In the genomic region with DNA sequence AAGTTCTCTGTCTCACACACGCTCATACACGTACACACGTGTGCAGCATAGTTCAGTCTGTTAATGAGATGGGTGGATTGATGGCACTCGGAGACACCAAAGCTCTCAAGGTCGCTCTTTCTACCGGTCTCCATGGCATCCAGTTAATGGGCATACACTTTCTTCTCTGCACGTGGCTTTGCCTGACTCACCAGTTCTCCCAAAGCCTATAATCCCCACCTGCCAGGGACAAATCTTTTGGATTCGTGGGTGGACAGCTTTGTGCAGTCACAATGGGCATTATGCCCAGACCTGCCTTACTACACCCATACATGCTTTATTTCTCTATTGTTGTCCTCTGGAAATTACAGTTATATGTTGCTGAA, we compare ENCODE assay signal across 7 mouse cellular contexts. TPM values are rescaled to one million over a fixed set of nuclear protein-coding genes. Genes with fewer than 3 reads are reported as not detected.
DNase-seq lines count a peak whose midpoint lies in the region; ATAC-seq and TF ChIP-seq lines count a peak whose summit lies in the region.

No protein-coding gene starts in this region.

- H3K27me3 ChIP-seq in Patski, result no peaks in the 10 kb centered on the region
- no peaks in the 10 kb centered on the region for H3K27me3 ChIP-seq in embryonic facial prominence, embryonic 12.5 days
- no peaks in the 10 kb centered on the region for H3K27me3 ChIP-seq in intestine, embryonic 16.5 days (replicated peaks; ENCODE audit: control insufficient read depth, insufficient read depth, low read length)
- no peaks in the 10 kb centered on the region for H3K27me3 ChIP-seq in midbrain, embryonic 16.5 days (ENCODE audit: control insufficient read depth, insufficient read depth, low read depth, low read length)

- peak; percentile 17 for ATAC-seq in Patski
- ATAC-seq in embryonic facial prominence, embryonic 12.5 days (ENCODE audit: insufficient number of reproducible peaks, insufficient read depth, low FRiP score, low TSS enrichment), result 0 out of 2 replicates have a peak, but pooled peaks have one; percentile 10
- ATAC-seq in intestine, embryonic 16.5 days, result no peak; the same call in 1 of the 2 replicates
- ATAC-seq in midbrain, embryonic 16.5 days, result peak; percentile 18; the same call in 1 of the 2 replicates

- H3K27ac ChIP-seq in left cerebral cortex, adult 2 months, result peak overlapping the region; percentile 70; the same call in 1 of the 2 replicates
- peak overlapping the region; percentile 36; the same call in 1 of the 2 replicates for H3K27ac ChIP-seq in embryonic facial prominence, embryonic 12.5 days
- H3K27ac ChIP-seq in intestine, embryonic 16.5 days (ENCODE audit: low read length), result peak overlapping the region; percentile 23
- peak overlapping the region; percentile 86 for H3K27ac ChIP-seq in midbrain, embryonic 16.5 days (ENCODE audit: low read length)

- peak overlapping the region; percentile 94 for H3K4me2 ChIP-seq in embryonic facial prominence, embryonic 12.5 days (replicated peaks)
- peak overlapping the region; percentile 97 for H3K4me2 ChIP-seq in intestine, embryonic 16.5 days (ENCODE audit: low read depth, low read length)
- peak overlapping the region; percentile 98 for H3K4me2 ChIP-seq in midbrain, embryonic 16.5 days (ENCODE audit: low read length)

- no peaks in the 10 kb centered on the region for H3K9me3 ChIP-seq in embryonic facial prominence, embryonic 12.5 days
- H3K9me3 ChIP-seq in intestine, embryonic 16.5 days (ENCODE audit: control insufficient read depth, low read length), result no peaks in the 10 kb centered on the region
- no peaks in the 10 kb centered on the region for H3K9me3 ChIP-seq in midbrain, embryonic 16.5 days (replicated peaks; ENCODE audit: control insufficient read depth, low read length, poor library complexity, severe bottlenecking)

- WGBS in embryonic facial prominence, embryonic 12.5 days, result 17% methylated on average over 8 of the region's 8 CpGs
- WGBS in intestine, embryonic 16.5 days, result 5% methylated on average over 8 of the region's 8 CpGs
- WGBS in midbrain, embryonic 16.5 days, result 5% methylated on average over 8 of the region's 8 CpGs

- intact Hi-C loops in left cerebral cortex, adult 2 months (cut with DNase I), result no loop called here
- intact Hi-C loops in left cerebral cortex, postnatal 10 days (cut with DNase I), result no loop called here

- DNase-seq in left cerebral cortex, adult 2 months (ENCODE audit: extremely low spot score in 1 of 2, low spot score in 2 of 2), result no peak
- DNase-seq in left cerebral cortex, postnatal 10 days (ENCODE audit: extremely low spot score in 1 of 2, low spot score in 2 of 2), result no peak
- peak; percentile 75 for DNase-seq in Patski (ENCODE audit: low read depth, low spot score)
- DNase-seq in gastrocnemius, postnatal 10 days, result no peak

- peak overlapping the region; percentile 41 for H3K9ac ChIP-seq in embryonic facial prominence, embryonic 12.5 days
- H3K9ac ChIP-seq in intestine, embryonic 16.5 days (ENCODE audit: low read depth, low read length), result peak overlapping the region; percentile 67
- peak overlapping the region; percentile 86 for H3K9ac ChIP-seq in midbrain, embryonic 16.5 days (ENCODE audit: low read depth, low read length)

- peak overlapping the region; percentile 98 for H3K4me3 ChIP-seq in left cerebral cortex, adult 2 months
- H3K4me3 ChIP-seq in embryonic facial prominence, embryonic 12.5 days, result peak overlapping the region; percentile 95
- peak overlapping the region; percentile 97 for H3K4me3 ChIP-seq in intestine, embryonic 16.5 days (ENCODE audit: low read length)
- peak overlapping the region; percentile 81 for H3K4me3 ChIP-seq in midbrain, embryonic 16.5 days (ENCODE audit: low read depth, low read length)

- in situ Hi-C loops in Patski (cut with MboI; ENCODE audit: low pct_unique_long_range_greater_than_20kb), result no loop called here

- peaks cover 16% of the 10 kb centered on the region for H3K4me1 ChIP-seq in embryonic facial prominence, embryonic 12.5 days
- peaks cover 14% of the 10 kb centered on the region for H3K4me1 ChIP-seq in intestine, embryonic 16.5 days (ENCODE audit: control insufficient read depth, insufficient read depth, low read length)
- H3K4me1 ChIP-seq in midbrain, embryonic 16.5 days (ENCODE audit: control insufficient read depth, insufficient read depth, low read length), result peaks cover 16% of the 10 kb centered on the region

- TF ChIP-seq CTCF in left cerebral cortex, adult 2 months (IDR thresholded peaks at IDR 0.05), result no peak
- TF ChIP-seq CTCF in Patski (IDR thresholded peaks at IDR 0.05), result no peak

- POLR2A ChIA-PET in Patski (lab: Charles Lee), result interaction anchor here (0.9 to 2.1 kb wide), 2 partner anchors 10 to 20 kb away, joined by 3 to 6 read pairs; no protein-coding TSS in a partner anchor

- CTCF ChIA-PET in Patski (lab: Charles Lee), result interaction anchor here (0.8 kb wide), 1 partner anchor 58 kb away, joined by 4 read pairs; no protein-coding TSS in a partner anchor

- peaks cover 35% of the 10 kb centered on the region for H3K36me3 ChIP-seq in embryonic facial prominence, embryonic 12.5 days
- H3K36me3 ChIP-seq in intestine, embryonic 16.5 days (ENCODE audit: control insufficient read depth, insufficient read depth, low read length), result peaks cover 7% of the 10 kb centered on the region; the same call in 1 of the 2 replicates
- peaks cover 13% of the 10 kb centered on the region for H3K36me3 ChIP-seq in midbrain, embryonic 16.5 days (ENCODE audit: control insufficient read depth, insufficient read depth, low read length)

RNA-seq across cellular contexts. Expression of gene Mtfr1l, which starts 0.6 kb away (rescaled TPM):
- total RNA-seq in left cerebral cortex, adult 2 months (2021), result 10 to 100 TPM; 60.6 to 66.1 TPM
- 10 to 100 TPM; 82.8 to 84.5 TPM for total RNA-seq in left cerebral cortex, postnatal 10 days (2021)
- 69.4 TPM for polyA plus RNA-seq in Patski (2021)
- 135 and 139 TPM in 2 replicates for polyA plus RNA-seq in embryonic facial prominence, embryonic 12.5 days (2016; fragmentation: Nextera tagmentation; extraction: Ambion mirVana)
- 97.1 and 97.5 TPM in 2 replicates for polyA plus RNA-seq in intestine, embryonic 16.5 days (2015; fragmentation: Nextera tagmentation; extraction: Ambion mirVana)
- 169 and 175 TPM in 2 replicates for polyA plus RNA-seq in midbrain, embryonic 16.5 days (2015; fragmentation: Nextera tagmentation; extraction: Ambion mirVana)
- 100 to 1,000 TPM; 113 to 129 TPM for total RNA-seq in gastrocnemius, postnatal 10 days (2021)

RNA-seq across cellular contexts. Expression of gene Selenon, which starts 16.2 kb away (rescaled TPM):
- total RNA-seq in left cerebral cortex, adult 2 months (2021), result 10 to 100 TPM; 22.2 to 23.2 TPM
- 10 to 100 TPM; 17.6 to 19.7 TPM for total RNA-seq in left cerebral cortex, postnatal 10 days (2021)
- polyA plus RNA-seq in Patski (2021), result 45.3 TPM
- 27.3 and 49.1 TPM in 2 replicates for polyA plus RNA-seq in embryonic facial prominence, embryonic 12.5 days (2016; fragmentation: Nextera tagmentation; extraction: Ambion mirVana)
- polyA plus RNA-seq in intestine, embryonic 16.5 days (2015; fragmentation: Nextera tagmentation; extraction: Ambion mirVana), result 4.7 and 5.5 TPM in 2 replicates
- 6.7 and 9.2 TPM in 2 replicates for polyA plus RNA-seq in midbrain, embryonic 16.5 days (2015; fragmentation: Nextera tagmentation; extraction: Ambion mirVana)
- total RNA-seq in gastrocnemius, postnatal 10 days (2021), result 10 to 100 TPM; 22.3 to 28.7 TPM

RNA-seq across cellular contexts. Expression of gene Aunip, which starts 25.0 kb away (rescaled TPM):
- total RNA-seq in left cerebral cortex, adult 2 months (2021), result under 1 TPM; 0.54 to 0.63 TPM
- 1 to 10 TPM in 1 of 2 experiments, under 1 TPM in 1; 0.88 to 1.0 TPM for total RNA-seq in left cerebral cortex, postnatal 10 days (2021)
- polyA plus RNA-seq in Patski (2021), result 6.1 TPM
- polyA plus RNA-seq in embryonic facial prominence, embryonic 12.5 days (2016; fragmentation: Nextera tagmentation; extraction: Ambion mirVana), result 11.6 and 13.1 TPM in 2 replicates
- polyA plus RNA-seq in intestine, embryonic 16.5 days (2015; fragmentation: Nextera tagmentation; extraction: Ambion mirVana), result 14.4 and 14.6 TPM in 2 replicates
- polyA plus RNA-seq in midbrain, embryonic 16.5 days (2015; fragmentation: Nextera tagmentation; extraction: Ambion mirVana), result 1.3 and 1.7 TPM in 2 replicates
- total RNA-seq in gastrocnemius, postnatal 10 days (2021), result 1 to 10 TPM in 1 of 2 experiments, under 1 TPM in 1; 0.99 to 1.2 TPM

RNA-seq across cellular contexts. Expression of gene Paqr7, which starts 39.3 kb away (rescaled TPM):
- total RNA-seq in left cerebral cortex, adult 2 months (2021), result 10 to 100 TPM; 69.3 to 77.9 TPM
- total RNA-seq in left cerebral cortex, postnatal 10 days (2021), result 10 to 100 TPM; 44.2 to 51.7 TPM
- polyA plus RNA-seq in Patski (2021), result 4.3 TPM
- 3.3 and 3.4 TPM in 2 replicates for polyA plus RNA-seq in embryonic facial prominence, embryonic 12.5 days (2016; fragmentation: Nextera tagmentation; extraction: Ambion mirVana)
- polyA plus RNA-seq in intestine, embryonic 16.5 days (2015; fragmentation: Nextera tagmentation; extraction: Ambion mirVana), result 23.6 and 32.1 TPM in 2 replicates
- 27.2 and 36.2 TPM in 2 replicates for polyA plus RNA-seq in midbrain, embryonic 16.5 days (2015; fragmentation: Nextera tagmentation; extraction: Ambion mirVana)
- total RNA-seq in gastrocnemius, postnatal 10 days (2021), result 1 to 10 TPM; 6.5 to 6.8 TPM

Comparison
In these comparisons a context has a peak if more than half of its experiments do, and no peak if none do; other contexts are left out.
1. H3K27ac ChIP-seq: peak in every context shown above with its lines; median percentile 86 in midbrain, embryonic 16.5 days; 70 in left cerebral cortex, adult 2 months; 36 in embryonic facial prominence, embryonic 12.5 days; 23 in intestine, embryonic 16.5 days.